Mouse (Mus musculus): Measurements from ENCODE around the gene Klhl42.

DNA sequence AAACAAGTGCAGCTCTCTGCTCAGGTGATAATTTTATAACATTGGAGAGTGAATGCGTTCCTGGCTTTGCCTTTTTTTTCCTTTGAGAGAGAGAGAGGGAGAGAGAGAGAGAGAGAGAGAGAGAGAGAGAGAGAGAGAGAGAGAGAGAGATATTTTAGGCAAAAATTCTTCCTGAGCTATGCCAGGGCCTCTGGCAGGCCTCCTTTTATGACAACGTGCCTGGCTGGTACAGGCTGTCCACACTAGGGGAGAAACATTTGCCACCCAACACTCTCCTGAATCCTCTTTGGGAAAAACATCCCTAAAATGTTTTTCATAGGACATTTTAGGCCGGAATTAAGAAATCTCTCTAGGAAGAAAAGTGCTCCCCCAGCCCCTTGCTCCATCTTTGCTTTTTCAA, 47.1 kb downstream of the Klhl42 start:
- no peak for TF ChIP-seq POLR2A (IDR thresholded peaks at IDR 0.05; ENCODE audit: low read depth, low read length)
- TF ChIP-seq CTCF (IDR thresholded peaks at IDR 0.05; ENCODE audit: extremely low read depth, insufficient read length, insufficient replicate concordance, low read depth, low read length): no peak
